Mouse (Mus musculus): ENCODE measurements at regions not wholly inside any gene's neighbourhood (a gene's known extent, or its start where the extent isn't known, plus 50 kb on each side); places are given as distances from the start of the nearest gene placed in this dataset.

GRCm38 (mm10) chr10:84310653-84311052, 129.7 kb downstream of the Nuak1 start:
- TF ChIP-seq EP300 (optimal IDR thresholded peaks at IDR 0.05) (no peak), CTCF (IDR thresholded peaks at IDR 0.05; ENCODE audit: low read depth) (no peak)
